Mouse (Mus musculus): ENCODE measurements around the gene Furin.

Gene Furin

GRCm38 (mm10) chr7:80339793-80340628, 65.2 kb downstream of the Furin start:
- peak; percentile 98 to 99 for DNase-seq

DNA sequence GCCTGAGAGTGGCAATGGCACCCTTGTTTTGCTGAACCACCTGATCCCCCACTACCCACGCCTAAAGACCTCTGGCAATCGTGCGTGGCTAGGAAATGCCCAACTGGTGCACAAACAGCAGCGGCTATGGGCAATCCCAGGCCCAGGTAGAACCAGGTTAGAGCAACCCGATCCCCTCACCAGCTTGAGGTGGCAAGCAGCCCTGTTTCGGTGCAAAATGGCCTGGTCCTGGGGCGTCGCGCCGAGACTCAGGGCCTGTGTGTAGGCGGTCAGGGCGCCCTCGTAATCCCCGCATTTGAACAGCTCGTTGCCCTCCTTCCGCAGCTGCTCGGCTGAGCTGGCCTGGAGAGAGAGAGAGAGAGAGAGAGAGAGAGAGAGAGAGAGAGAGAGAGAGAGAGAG, 65.9 kb downstream of the Furin start:
- peak in 1 of 2 experiments; percentile 32 for DNase-seq

All from lung, adult 18-20 months (tissue).